Mouse (Mus musculus): Measurements from ENCODE around the gene Tab3. TPM values are rescaled to one million over a fixed set of nuclear protein-coding genes. Genes with fewer than 3 reads are reported as not detected.

The Tab3 gene
- total and polyA plus RNA-seq, 3 experiments: 2.4 to 6.4 (median 4.1) TPM

DNA sequence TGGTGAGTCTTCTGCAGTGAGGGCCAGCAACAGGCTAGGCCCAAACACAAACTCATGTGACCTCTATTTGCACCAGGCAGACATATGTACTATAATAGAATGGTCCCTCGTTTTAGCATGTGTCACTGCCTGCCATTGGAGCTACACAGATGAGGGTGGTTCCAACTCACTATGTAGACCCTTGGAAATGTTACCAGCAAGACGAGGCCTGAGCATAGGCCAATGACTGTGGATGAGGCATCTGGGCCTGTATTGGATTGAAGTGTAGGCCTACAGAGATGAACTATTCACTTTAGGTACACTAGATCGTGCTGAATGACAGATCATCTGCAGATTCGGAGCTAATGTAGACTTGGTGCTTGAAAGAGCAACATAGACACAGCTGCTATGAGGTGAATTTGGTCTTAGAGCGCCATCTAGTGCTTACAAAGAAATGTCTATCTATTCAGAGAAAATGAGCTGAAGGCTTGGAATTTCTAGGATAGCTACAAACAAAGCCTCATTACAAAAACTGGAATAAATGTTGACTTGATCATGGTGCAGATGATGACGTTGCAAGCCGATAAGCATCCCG, 72.5 kb downstream of the Tab3 start:
- H3K9me3 ChIP-seq (replicated peaks; ENCODE audit: low read length): no peaks in the 10 kb centered on the region
- H3K36me3 ChIP-seq (replicated peaks in 1 of 2; ENCODE audit: control insufficient read depth in 1 of 2, insufficient read depth in 1 of 2, low read length in 1 of 2): no peaks in the 10 kb centered on the region
- no peak overlapping the region for H3K9ac ChIP-seq (ENCODE audit: insufficient read depth, low read depth)
- H3K4me3 ChIP-seq (replicated peaks in 1 of 3; ENCODE audit: low read depth in 2 of 3, low read length in 2 of 3, poor library complexity in 1 of 3): no peak overlapping the region
- dilution Hi-C loops (cut with MboI; ENCODE audit: extremely low pct_ligation_motif_present, extremely low pct_unique_long_range_greater_than_20kb, low sequenced_read_pairs): no loop called here
- H3K27me3 ChIP-seq (replicated peaks): no peaks in the 10 kb centered on the region
- no peak overlapping the region for H3K27ac ChIP-seq (ENCODE audit: insufficient read depth, low read depth)
- in situ Hi-C loops (cut with MboI; ENCODE audit: low pct_ligation_motif_present, low pct_unique_long_range_greater_than_20kb, low sequenced_read_pairs): loop anchor here (25.0 kb wide), 1 partner anchor 159 kb away; no protein-coding TSS in a partner anchor
- H3K4me1 ChIP-seq (ENCODE audit: control insufficient read depth in 1 of 2, insufficient read depth in 2 of 2): no peaks in the 10 kb centered on the region
- H3K79me2 ChIP-seq (replicated peaks; ENCODE audit: control insufficient read depth, extremely low read depth, insufficient read depth, poor library complexity, severe bottlenecking): no peaks in the 10 kb centered on the region
- H3K4me2 ChIP-seq (ENCODE audit: insufficient read depth, low read depth, poor library complexity, severe bottlenecking): no peak overlapping the region
- TF ChIP-seq CHD2 (IDR thresholded peaks at IDR 0.05; ENCODE audit: low read length): no peak
- TF ChIP-seq CTCF (conservative IDR thresholded peaks at IDR 0.05 in 1 of 2, IDR thresholded peaks at IDR 0.05 in 1 of 2; ENCODE audit: low read depth in 2 of 2, low read length in 2 of 2): peak; percentile 40 to 71; a peak in 2 of 4 replicates
- TF ChIP-seq SMC3 (IDR thresholded peaks at IDR 0.05; ENCODE audit: low read depth, low read length): peak; percentile 49
- peak; percentile 83 for TF ChIP-seq RAD21 (IDR thresholded peaks at IDR 0.05; ENCODE audit: low read depth, low read length)
- no peak for TF ChIP-seq MXI1 (IDR thresholded peaks at IDR 0.05; ENCODE audit: low read depth, low read length)
- no peak for TF ChIP-seq BHLHE40 (IDR thresholded peaks at IDR 0.05; ENCODE audit: low read depth, low read length)
- no peak for TF ChIP-seq ETS1 (conservative IDR thresholded peaks at IDR 0.05; ENCODE audit: low read depth, low read length)
- TF ChIP-seq IRF4 (IDR thresholded peaks at IDR 0.05; ENCODE audit: low read depth, low read length): no peak
- DNase-seq (ENCODE audit: extremely low read depth): peak; percentile 50

DNA sequence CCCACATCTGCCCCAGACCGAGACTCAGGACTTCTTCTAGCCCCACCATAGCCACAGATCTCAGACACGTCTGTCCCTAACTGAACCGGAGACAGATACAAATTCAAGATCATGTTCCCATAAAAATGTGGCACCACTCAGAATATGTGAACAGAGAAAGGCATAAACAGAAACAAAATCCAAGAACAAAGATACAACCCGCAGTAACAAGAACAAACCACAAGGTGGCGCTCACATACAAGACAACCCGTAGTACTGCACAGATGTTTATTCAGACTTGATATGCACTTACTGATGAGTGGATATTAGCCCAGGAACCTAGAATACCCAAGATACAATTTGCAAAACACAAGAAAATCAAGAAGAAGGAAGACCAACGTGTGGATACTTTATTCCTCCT, 103.0 kb downstream of the Tab3 start:
- H3K9me3 ChIP-seq (replicated peaks; ENCODE audit: low read length): no peaks in the 10 kb centered on the region
- no peaks in the 10 kb centered on the region for H3K27me3 ChIP-seq (replicated peaks)
- H3K36me3 ChIP-seq (replicated peaks in 1 of 2; ENCODE audit: control insufficient read depth in 1 of 2, insufficient read depth in 1 of 2, low read length in 1 of 2): no peaks in the 10 kb centered on the region
- peak; percentile 41; the same call in 1 of the 2 replicates for TF ChIP-seq ZC3H11A (IDR thresholded peaks at IDR 0.05; ENCODE audit: low read depth, low read length)
- TF ChIP-seq ZMIZ1 (IDR thresholded peaks at IDR 0.05; ENCODE audit: low read depth, low read length): no peak
- TF ChIP-seq CTCF (conservative IDR thresholded peaks at IDR 0.05 in 1 of 2, IDR thresholded peaks at IDR 0.05 in 1 of 2; ENCODE audit: low read depth in 2 of 2, low read length in 2 of 2): peak; percentile 23 to 76; a peak in 3 of 4 replicates
- no peak for TF ChIP-seq USF1 (IDR thresholded peaks at IDR 0.05; ENCODE audit: low read depth, low read length)
- TF ChIP-seq SMC3 (IDR thresholded peaks at IDR 0.05; ENCODE audit: low read depth, low read length): peak; percentile 79
- no peak for TF ChIP-seq NELFE (IDR thresholded peaks at IDR 0.05; ENCODE audit: low read depth, low read length)
- TF ChIP-seq RAD21 (IDR thresholded peaks at IDR 0.05; ENCODE audit: low read depth, low read length): peak; percentile 80
- in situ Hi-C loops (cut with MboI; ENCODE audit: low pct_ligation_motif_present, low pct_unique_long_range_greater_than_20kb, low sequenced_read_pairs) (loop anchor here (10.0 kb wide), 1 partner anchor 238 kb away; no protein-coding TSS in a partner anchor), dilution Hi-C loops (cut with MboI; ENCODE audit: extremely low pct_ligation_motif_present, extremely low pct_unique_long_range_greater_than_20kb, low sequenced_read_pairs) (no loop called here)
- H3K79me2 ChIP-seq (replicated peaks; ENCODE audit: control insufficient read depth, extremely low read depth, insufficient read depth, poor library complexity, severe bottlenecking): no peaks in the 10 kb centered on the region
- H3K4me2 ChIP-seq (ENCODE audit: insufficient read depth, low read depth, poor library complexity, severe bottlenecking): peak overlapping the region; percentile 61
- no peak overlapping the region for H3K4me3 ChIP-seq (replicated peaks in 1 of 3; ENCODE audit: low read depth in 2 of 3, low read length in 2 of 3, poor library complexity in 1 of 3)
- H3K9ac ChIP-seq (ENCODE audit: insufficient read depth, low read depth): no peak overlapping the region
- no peaks in the 10 kb centered on the region for H3K4me1 ChIP-seq (ENCODE audit: control insufficient read depth in 1 of 2, insufficient read depth in 2 of 2)
- no peak overlapping the region for H3K27ac ChIP-seq (ENCODE audit: insufficient read depth, low read depth)
- DNase-seq (ENCODE audit: extremely low read depth): peak; percentile 36

- no peak overlapping the region for H3K9ac ChIP-seq (ENCODE audit: insufficient read depth, low read depth)
- H3K4me1 ChIP-seq (ENCODE audit: control insufficient read depth in 1 of 2, insufficient read depth in 2 of 2): no peaks in the 10 kb centered on the region
- H3K4me2 ChIP-seq (ENCODE audit: insufficient read depth, low read depth, poor library complexity, severe bottlenecking): no peak overlapping the region
- no peak overlapping the region for H3K4me3 ChIP-seq (replicated peaks in 1 of 3; ENCODE audit: low read depth in 2 of 3, low read length in 2 of 3, poor library complexity in 1 of 3)
- H3K79me2 ChIP-seq (replicated peaks; ENCODE audit: control insufficient read depth, extremely low read depth, insufficient read depth, poor library complexity, severe bottlenecking): no peaks in the 10 kb centered on the region
- no peak for DNase-seq (ENCODE audit: extremely low read depth)
- no peak overlapping the region for H3K27ac ChIP-seq (ENCODE audit: insufficient read depth, low read depth)
- dilution Hi-C loops (cut with MboI; ENCODE audit: extremely low pct_ligation_motif_present, extremely low pct_unique_long_range_greater_than_20kb, low sequenced_read_pairs): no loop called here
- no peaks in the 10 kb centered on the region for H3K27me3 ChIP-seq (replicated peaks)
- in situ Hi-C loops (cut with MboI; ENCODE audit: low pct_ligation_motif_present, low pct_unique_long_range_greater_than_20kb, low sequenced_read_pairs): no loop called here
- H3K36me3 ChIP-seq (replicated peaks in 1 of 2; ENCODE audit: control insufficient read depth in 1 of 2, insufficient read depth in 1 of 2, low read length in 1 of 2): no peaks in the 10 kb centered on the region
- H3K9me3 ChIP-seq (replicated peaks; ENCODE audit: low read length): no peaks in the 10 kb centered on the region
- TF ChIP-seq POLR2AphosphoS2 (IDR thresholded peaks at IDR 0.05; ENCODE audit: low read depth, low read length) (no peak), JUN (IDR thresholded peaks at IDR 0.05; ENCODE audit: insufficient read depth, low read depth, low read length) (no peak), MEF2A (IDR thresholded peaks at IDR 0.05; ENCODE audit: borderline replicate concordance, low read depth, low read length) (no peak), IRF4 (IDR thresholded peaks at IDR 0.05; ENCODE audit: low read depth, low read length) (no peak), MAFK (IDR thresholded peaks at IDR 0.05; ENCODE audit: insufficient replicate concordance, low read length) (no peak), RAD21 (IDR thresholded peaks at IDR 0.05; ENCODE audit: low read depth, low read length) (no peak), ZNF384 (IDR thresholded peaks at IDR 0.05; ENCODE audit: low read depth, low read length) (no peak), POLR2A (IDR thresholded peaks at IDR 0.05; ENCODE audit: low read depth, low read length) (no peak), MAZ (IDR thresholded peaks at IDR 0.05; ENCODE audit: low read depth, low read length) (no peak), E2F4 (IDR thresholded peaks at IDR 0.05; ENCODE audit: insufficient replicate concordance, low read depth, low read length) (no peak), MAX (IDR thresholded peaks at IDR 0.05; ENCODE audit: low read length) (no peak), KAT2A (IDR thresholded peaks at IDR 0.05; ENCODE audit: insufficient replicate concordance, low read length) (no peak), MXI1 (IDR thresholded peaks at IDR 0.05; ENCODE audit: low read depth, low read length) (no peak), RCOR1 (conservative IDR thresholded peaks at IDR 0.05; ENCODE audit: low read depth, low read length) (no peak), PAX5 (IDR thresholded peaks at IDR 0.05; ENCODE audit: low read length) (no peak), ZKSCAN1 (IDR thresholded peaks at IDR 0.05; ENCODE audit: borderline replicate concordance, low read depth, low read length) (no peak)
These were observed 108.3 kb downstream of the Tab3 start for GRCm38 (mm10) chrX:85682125-85682524.

Measured in CH12.LX (cell line).